In genomic region chr17:11858772-11859405, GRCm38 (mm10) we compare ENCODE assay signal across 18 mouse cellular contexts.
DNase-seq lines count a peak whose midpoint lies in the region; ATAC-seq and TF ChIP-seq lines count a peak whose summit lies in the region.
"Had no signal": no experiment of that assay in that cellular context is flagged by ENCODE, and none has a peak within 500 bp of the region (broad histone marks: within the 10 kb centered on the region; RNA-seq: fewer than 3 reads in every experiment).

No protein-coding gene starts in this region.

- no peak for TF ChIP-seq CTCF in forebrain, postnatal 0 days (IDR thresholded peaks at IDR 0.05; ENCODE audit: low read depth)
- no peak for TF ChIP-seq CTCF in brain, embryonic 14.5 days (IDR thresholded peaks at IDR 0.05; ENCODE audit: borderline replicate concordance, extremely low read depth, insufficient read depth, insufficient read length)
- TF ChIP-seq CTCF in left cerebral cortex, adult 2 months (IDR thresholded peaks at IDR 0.05), result no peak

- no peak overlapping the region for H3K4me2 ChIP-seq in forebrain, embryonic 15.5 days (replicated peaks)
- H3K4me2 ChIP-seq in forebrain, embryonic 12.5 days, result no peak overlapping the region
- no peak overlapping the region for H3K4me2 ChIP-seq in forebrain, postnatal 0 days (ENCODE audit: low read depth)
- H3K4me2 ChIP-seq: embryonic facial prominence, embryonic 12.5 days had no signal

- H3K9me3 ChIP-seq in forebrain, embryonic 15.5 days, result no peaks in the 10 kb centered on the region
- no peaks in the 10 kb centered on the region for H3K9me3 ChIP-seq in forebrain, embryonic 12.5 days
- H3K9me3 ChIP-seq in forebrain, postnatal 0 days (ENCODE audit: low read length), result no peaks in the 10 kb centered on the region
- H3K9me3 ChIP-seq in forebrain, embryonic 10.5 days, result no peaks in the 10 kb centered on the region
- H3K9me3 ChIP-seq: embryonic facial prominence, embryonic 10.5 days; embryonic facial prominence, embryonic 12.5 days had no signal

- no peaks in the 10 kb centered on the region for H3K27me3 ChIP-seq in forebrain, embryonic 15.5 days
- H3K27me3 ChIP-seq in forebrain, embryonic 12.5 days, result no peaks in the 10 kb centered on the region
- no peaks in the 10 kb centered on the region for H3K27me3 ChIP-seq in forebrain, postnatal 0 days (ENCODE audit: insufficient read depth, low read length)
- no peaks in the 10 kb centered on the region for H3K27me3 ChIP-seq in forebrain, embryonic 10.5 days (ENCODE audit: poor library complexity, severe bottlenecking)
- H3K27me3 ChIP-seq: embryonic facial prominence, embryonic 12.5 days had no signal

- no peaks in the 10 kb centered on the region; the same call in 1 of the 2 replicates for H3K4me1 ChIP-seq in forebrain, embryonic 15.5 days
- no peaks in the 10 kb centered on the region for H3K4me1 ChIP-seq in forebrain, embryonic 12.5 days
- H3K4me1 ChIP-seq in forebrain, postnatal 0 days (ENCODE audit: insufficient read depth), result 0 out of 2 replicates have a peak, but pooled peaks cover 4% of the 10 kb centered on the region
- H3K4me1 ChIP-seq in forebrain, embryonic 10.5 days, result peaks cover 6% of the 10 kb centered on the region

- intact Hi-C loops in left cerebral cortex, adult 2 months (cut with DNase I), result no loop called here

- no peaks in the 10 kb centered on the region for H3K36me3 ChIP-seq in forebrain, embryonic 15.5 days
- H3K36me3 ChIP-seq in forebrain, embryonic 12.5 days (replicated peaks), result no peaks in the 10 kb centered on the region
- no peaks in the 10 kb centered on the region for H3K36me3 ChIP-seq in forebrain, postnatal 0 days (ENCODE audit: insufficient read depth)
- no peaks in the 10 kb centered on the region for H3K36me3 ChIP-seq in forebrain, embryonic 10.5 days (replicated peaks)
- H3K36me3 ChIP-seq: embryonic facial prominence, embryonic 10.5 days; embryonic facial prominence, embryonic 12.5 days had no signal

- no peak overlapping the region for H3K9ac ChIP-seq in forebrain, embryonic 15.5 days (replicated peaks)
- no peak overlapping the region for H3K9ac ChIP-seq in forebrain, embryonic 12.5 days
- no peak overlapping the region for H3K9ac ChIP-seq in forebrain, postnatal 0 days
- H3K9ac ChIP-seq: embryonic facial prominence, embryonic 12.5 days had no signal

- ATAC-seq in forebrain, embryonic 15.5 days (replicated peaks), result no peak
- no peak for ATAC-seq in forebrain, embryonic 12.5 days (ENCODE audit: low FRiP score)
- ATAC-seq in forebrain, postnatal 0 days, result peak; percentile 79

- peak; percentile 57 for DNase-seq in forebrain, postnatal 0 days
- DNase-seq in forebrain, embryonic 10.5 days (ENCODE audit: extremely low spot score, low spot score), result no peak
- peak; percentile 41 for DNase-seq in brain, adult 2 months (ENCODE audit: low read depth, low spot score)
- DNase-seq in brain, embryonic 14.5 days (ENCODE audit: low read depth), result peak; percentile 35
- no peak for DNase-seq in left cerebral cortex, adult 2 months (ENCODE audit: extremely low spot score in 1 of 2, low spot score in 2 of 2)
- DNase-seq in neural tube, embryonic 10.5 days (ENCODE audit: extremely low spot score, low spot score), result no peak
- DNase-seq: adrenal gland, adult 2 months; adrenal gland, postnatal 10 days; adrenal gland, postnatal 25 days; cerebellum, adult 11-12 months; cerebellum, adult 2 months; cerebellum, adult 9-10 months; cerebellum, postnatal 10 days; cerebellum, postnatal 25 days had no signal

- TF ChIP-seq POLR2A in brain, embryonic 14.5 days (IDR thresholded peaks at IDR 0.05; ENCODE audit: borderline replicate concordance, extremely low read depth, insufficient read depth, insufficient read length, poor library complexity, severe bottlenecking), result no peak

- 0 out of 2 replicates have a peak overlapping the region, but pooled peaks have one; percentile 37 for H3K27ac ChIP-seq in forebrain, embryonic 15.5 days (replicated peaks)
- no peak overlapping the region for H3K27ac ChIP-seq in forebrain, embryonic 12.5 days
- H3K27ac ChIP-seq in forebrain, postnatal 0 days (ENCODE audit: low read depth, low read length), result peak overlapping the region; percentile 59
- no peak overlapping the region for H3K27ac ChIP-seq in forebrain, embryonic 10.5 days
- H3K27ac ChIP-seq in left cerebral cortex, adult 2 months, result no peak overlapping the region
- H3K27ac ChIP-seq: embryonic facial prominence, embryonic 10.5 days; embryonic facial prominence, embryonic 12.5 days had no signal

- 78% methylated on average over 7 of the region's 7 CpGs for WGBS in forebrain, embryonic 15.5 days
- WGBS in forebrain, embryonic 12.5 days, result 92% methylated on average over 7 of the region's 7 CpGs
- WGBS in forebrain, postnatal 0 days, result 59% methylated on average over 7 of the region's 7 CpGs
- WGBS in forebrain, embryonic 10.5 days, result 91% methylated on average over 7 of the region's 7 CpGs

- H3K4me3 ChIP-seq in forebrain, embryonic 15.5 days, result no peak overlapping the region
- no peak overlapping the region for H3K4me3 ChIP-seq in forebrain, embryonic 12.5 days (replicated peaks)
- H3K4me3 ChIP-seq in forebrain, postnatal 0 days (ENCODE audit: low read depth, low read length), result no peak overlapping the region
- no peak overlapping the region for H3K4me3 ChIP-seq in forebrain, embryonic 10.5 days
- no peak overlapping the region for H3K4me3 ChIP-seq in left cerebral cortex, adult 2 months
- H3K4me3 ChIP-seq: embryonic facial prominence, embryonic 10.5 days; embryonic facial prominence, embryonic 12.5 days had no signal

Comparison
In these comparisons a context has a peak if more than half of its experiments do, and no peak if none do; other contexts are left out.
1. H3K27ac ChIP-seq: peak in forebrain, embryonic 15.5 days (single experiment) and forebrain, postnatal 0 days (single experiment); none in forebrain, embryonic 12.5 days (single experiment), forebrain, embryonic 10.5 days (single experiment) and left cerebral cortex, adult 2 months (single experiment).
2. DNase-seq: peak in forebrain, postnatal 0 days (single experiment), brain, adult 2 months (single experiment) and brain, embryonic 14.5 days (single experiment); none in forebrain, embryonic 10.5 days (single experiment), left cerebral cortex, adult 2 months (0 of 2) and neural tube, embryonic 10.5 days (single experiment).